Mouse (Mus musculus) olfactory bulb, adult 2 months (tissue): ENCODE results near the gene Cyp4a31. TPM values are rescaled to one million over a fixed set of nuclear protein-coding genes. Genes with fewer than 3 reads are reported as not detected.
"Not testable (repeated sequence)": the region's sequence is repeated elsewhere in the genome, so short reads cannot be mapped to it uniquely, and the experiment has no call there.

Source experiments
- H3K27ac ChIP-seq: fragments of 200-500 bp; 2 replicates; pipeline ENCODE4 v1.5.1; 2012; ENCODE audit warnings: low read depth, low read length; ENCODE audit not compliant: insufficient read depth
- H3K4me1 ChIP-seq: fragments of 200-500 bp; 2 replicates; pipeline ENCODE4 v1.6.1; 2012; ENCODE audit warnings: low read length; ENCODE audit not compliant: control insufficient read depth, insufficient read depth
- H3K4me3 ChIP-seq: fragments of 200-500 bp; 2 replicates; pipeline ENCODE4 v1.5.1; 2012; ENCODE audit warnings: mild to moderate bottlenecking, low read depth, low read length, moderate library complexity; ENCODE audit not compliant: insufficient read depth
- CTCF ChIP-seq: fragments of 200-500 bp; IDR thresholded peaks from 2 replicates; pipeline ENCODE4 v1.5.1; 2012; ENCODE audit warnings: low read depth, mild to moderate bottlenecking, low read length, moderate library complexity; ENCODE audit not compliant: insufficient read depth
- POLR2A ChIP-seq: fragments of 200-500 bp; IDR thresholded peaks from 2 replicates; pipeline ENCODE4 v1.6.1; 2012; ENCODE audit warnings: mild to moderate bottlenecking, low read depth, low read length, moderate library complexity; ENCODE audit not compliant: insufficient read depth
- WGBS: fragments of 180-500 bp; shearing (Covaris S2); methylation state at CpG from one replicate; pipeline ENCODE4 v1.1.7; 2018; 5-methylcytosine and 5-hydroxymethylcytosine counted together
- polyA plus RNA-seq: library from polyadenylated mRNA; stranded (reverse); fragments of >200 nt; gene quantifications from 2 replicates; pipeline ENCODE4 v1.2.4, GENCODE M21; 2012; ENCODE audit warnings: low replicate concordance; ENCODE audit not compliant: missing spikeins, insufficient read depth, insufficient read length

Gene Cyp4a31
- polyA plus RNA-seq, result not detected in 2 replicates

DNA sequence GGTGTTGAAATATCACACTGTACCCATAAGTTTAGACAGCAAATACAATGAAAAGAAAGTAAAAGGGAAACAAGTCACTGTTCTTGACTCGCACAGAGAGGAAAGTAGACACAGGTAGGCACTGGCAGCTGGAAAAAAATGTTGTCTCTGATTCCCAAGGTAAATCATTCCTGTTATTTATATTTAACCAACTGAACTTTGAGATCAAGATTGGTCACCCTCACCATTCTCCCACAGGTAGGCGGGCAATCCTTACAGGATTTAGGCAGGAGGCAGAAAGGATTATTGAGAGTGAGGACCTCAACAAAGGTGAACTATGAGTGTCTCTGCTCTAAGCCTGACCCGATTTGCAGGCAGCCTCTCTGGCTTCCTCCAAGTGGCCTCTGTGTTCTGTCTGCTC is at the start of gene Cyp4a31:
TSS of gene Cyp4a31 (plus strand) at position 249 of the 400 bp plus-strand sequence.
- no peak within 1 kb of the TSS for H3K27ac ChIP-seq
- TF ChIP-seq POLR2A (no peak), CTCF (no peak)
- no peak within 1 kb of the TSS for H3K4me3 ChIP-seq
- 87% methylated on average over 3 of the region's 3 CpGs for WGBS
- no peaks in the 10 kb centered on the region for H3K4me1 ChIP-seq

DNA sequence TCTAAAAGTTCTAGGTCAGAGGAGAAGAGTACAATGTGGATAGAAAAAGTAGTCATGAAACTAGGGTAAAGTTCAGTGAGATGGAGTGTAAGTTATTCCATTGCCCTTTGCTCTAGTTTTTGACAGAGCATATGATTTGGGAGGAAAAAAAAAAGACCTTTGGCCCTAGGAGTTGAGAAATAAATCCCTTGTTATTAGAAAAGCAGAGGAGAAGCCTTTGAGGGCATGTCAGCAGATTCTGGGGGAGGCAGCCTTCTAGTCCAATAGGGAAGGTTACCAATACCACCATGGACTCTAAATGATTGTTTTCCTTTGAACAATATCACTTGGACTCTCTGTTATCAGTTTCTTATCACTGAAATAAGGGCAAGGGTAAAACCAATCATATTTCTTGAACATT is 49.5 kb upstream of the Cyp4a31 start:
- not testable (repeated sequence) for H3K4me3 ChIP-seq, H3K4me1 ChIP-seq, H3K27ac ChIP-seq

DNA sequence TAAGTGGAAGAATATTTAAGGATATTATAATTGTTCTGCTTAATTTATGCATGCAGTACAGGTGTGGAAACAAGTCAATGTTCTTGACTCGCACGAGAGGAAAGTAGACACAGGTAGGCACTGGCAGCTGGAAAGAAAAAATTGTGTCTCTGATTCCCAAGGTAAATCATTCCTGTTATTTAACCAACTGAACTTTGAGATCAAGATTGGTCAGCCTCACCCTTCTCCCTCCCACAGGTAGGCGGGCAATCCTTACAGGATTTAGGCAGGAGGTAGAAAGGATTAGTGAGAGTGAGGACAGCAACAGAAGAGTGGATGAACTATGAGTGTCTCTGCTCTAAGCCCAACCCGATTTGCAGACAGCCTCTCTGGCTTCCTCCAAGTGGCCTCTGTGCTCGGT is 45.4 kb upstream of the Cyp4a31 start, which contains the start of gene Cyp4a10:
TSS of gene Cyp4a10 (plus strand) at position 265 of the 400 bp plus-strand sequence.
- not testable (repeated sequence) for H3K27ac ChIP-seq, H3K4me3 ChIP-seq, H3K4me1 ChIP-seq
- WGBS, result 86% methylated on average over 5 of the region's 5 CpGs

DNA sequence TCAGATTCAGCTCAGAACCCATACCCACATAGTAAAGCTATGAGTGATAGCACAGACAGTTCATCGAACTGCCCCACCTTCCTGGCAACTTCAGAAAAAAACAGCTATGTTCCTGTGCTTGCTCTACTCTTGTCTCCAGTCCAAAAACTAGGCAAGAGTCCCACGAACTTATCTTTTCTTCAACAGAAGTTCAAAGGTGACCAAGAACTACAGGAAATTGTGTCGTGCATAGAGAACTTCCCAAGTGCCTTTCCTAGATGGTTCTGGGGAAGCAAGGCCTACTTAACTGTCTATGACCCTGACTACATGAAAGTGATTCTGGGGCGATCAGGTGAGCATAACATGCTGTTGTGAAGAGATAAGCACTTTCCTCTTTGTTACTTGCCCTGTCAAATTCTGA is 44.0 kb upstream of the Cyp4a31 start:
- TF ChIP-seq POLR2A, result no peak
- no peaks in the 10 kb centered on the region for H3K4me1 ChIP-seq
- WGBS, result 69% methylated on average over 4 of the region's 4 CpGs
- H3K4me3 ChIP-seq, result no peak overlapping the region
- H3K27ac ChIP-seq, result no peak overlapping the region

DNA sequence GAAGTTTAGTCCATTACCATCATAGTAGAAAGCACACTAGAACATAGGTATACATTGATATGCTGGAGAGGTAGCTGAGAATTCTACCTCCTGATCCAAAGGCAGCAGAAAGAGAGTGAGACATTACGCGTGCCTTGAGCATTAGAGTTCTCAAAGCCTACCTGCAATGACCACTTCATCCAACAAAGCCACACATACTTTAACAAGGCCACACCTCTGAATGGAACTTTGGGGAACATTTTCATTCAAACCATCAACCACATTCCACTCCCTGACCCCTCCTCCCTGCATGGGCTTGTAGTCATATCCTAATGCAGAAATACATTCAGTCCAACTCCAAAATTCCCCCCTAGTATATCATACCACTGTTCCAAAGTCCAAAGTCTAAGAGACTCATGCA is 41.7 kb upstream of the Cyp4a31 start:
- 98% methylated on average over 2 of the region's 2 CpGs for WGBS
- H3K4me1 ChIP-seq, result no peaks in the 10 kb centered on the region
- TF ChIP-seq CTCF (no peak), POLR2A (no peak)
- no peak overlapping the region for H3K27ac ChIP-seq
- no peak overlapping the region for H3K4me3 ChIP-seq

DNA sequence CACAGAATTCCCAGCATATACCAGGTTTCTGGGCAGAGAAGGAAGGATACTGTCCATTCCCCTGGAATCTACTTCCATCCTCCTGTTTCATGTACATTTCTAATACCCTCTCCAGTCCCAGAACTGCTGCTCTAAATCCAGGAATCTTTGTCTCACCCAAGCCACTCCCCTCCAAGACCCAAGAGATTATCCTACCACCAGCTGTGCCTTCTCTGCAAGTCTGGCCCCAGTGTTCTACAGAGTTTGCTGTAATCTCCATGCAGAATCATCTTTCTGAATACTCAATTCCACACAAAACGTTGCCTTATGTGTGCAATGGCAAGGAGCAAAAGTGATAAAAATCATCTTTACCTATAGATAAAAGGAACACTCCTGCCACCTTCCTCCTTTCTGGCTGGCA is 18.3 kb upstream of the Cyp4a31 start:
- H3K4me3 ChIP-seq, result no peak overlapping the region
- TF ChIP-seq POLR2A (no peak), CTCF (no peak)
- no peaks in the 10 kb centered on the region for H3K4me1 ChIP-seq
- WGBS, result 37% methylated on average over 1 of the region's 1 CpGs
- H3K27ac ChIP-seq, result no peak overlapping the region

DNA sequence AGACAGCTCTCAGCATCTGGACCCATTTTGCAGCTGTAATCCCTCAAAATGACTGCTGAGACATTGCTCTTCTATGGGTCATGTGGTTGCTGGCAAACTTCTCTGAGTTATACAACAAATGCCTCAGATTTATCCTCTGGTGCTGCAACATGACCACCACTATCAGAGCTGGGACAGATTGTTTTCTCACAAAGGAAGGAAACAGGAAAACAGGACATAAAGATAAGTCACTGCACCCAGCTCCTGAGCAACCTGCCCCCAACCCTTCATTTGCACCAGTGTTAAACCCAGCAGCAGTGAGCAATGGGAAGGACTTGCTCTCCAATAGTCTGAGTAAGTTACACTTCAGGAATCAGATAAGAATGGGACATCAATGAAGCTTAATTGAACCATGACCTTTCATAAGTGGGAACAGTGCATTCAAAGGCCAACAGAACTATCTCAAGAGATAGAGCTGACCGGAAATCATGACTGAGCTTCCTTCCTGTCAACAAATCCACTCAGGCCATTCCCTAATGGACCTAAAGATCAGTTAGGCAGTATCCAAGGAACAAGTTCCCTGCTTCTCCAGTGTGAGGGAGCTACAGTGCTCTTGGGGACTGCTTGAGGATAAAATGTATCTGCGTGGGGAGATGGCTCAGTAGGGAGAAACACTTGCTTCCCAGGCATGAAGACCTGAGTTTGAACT is 17.2 kb upstream of the Cyp4a31 start:
- no peak overlapping the region for H3K4me3 ChIP-seq
- 85% methylated on average over 2 of the region's 2 CpGs for WGBS
- no peak overlapping the region for H3K27ac ChIP-seq
- TF ChIP-seq POLR2A, result no peak
- no peak for TF ChIP-seq CTCF
- no peaks in the 10 kb centered on the region for H3K4me1 ChIP-seq

DNA sequence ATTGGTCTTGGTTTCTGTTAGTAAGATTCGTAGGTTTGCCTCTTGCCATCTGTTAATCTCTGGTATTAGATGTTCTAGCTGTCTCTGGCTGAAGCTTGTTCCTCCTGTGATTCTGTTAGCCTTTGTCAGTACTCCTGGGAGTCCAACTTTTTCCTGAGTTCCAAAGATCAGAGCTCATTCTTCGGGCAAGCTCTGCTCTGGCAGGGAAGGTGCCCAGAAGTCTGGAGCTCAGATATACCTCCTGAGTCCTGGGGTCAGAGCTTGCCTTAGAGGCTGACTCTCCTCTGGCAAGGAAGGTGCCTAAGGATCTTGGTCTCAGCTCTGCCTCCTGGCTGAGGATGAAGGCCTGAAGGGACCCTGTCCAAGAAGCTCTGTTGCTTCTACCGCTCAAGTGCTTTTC is 10.7 kb upstream of the Cyp4a31 start:
- WGBS, result 94% methylated on average over 3 of the region's 3 CpGs
- TF ChIP-seq CTCF, result no peak
- no peak for TF ChIP-seq POLR2A
- H3K4me3 ChIP-seq, result no peak overlapping the region
- H3K27ac ChIP-seq, result no peak overlapping the region
- H3K4me1 ChIP-seq, result no peaks in the 10 kb centered on the region

DNA sequence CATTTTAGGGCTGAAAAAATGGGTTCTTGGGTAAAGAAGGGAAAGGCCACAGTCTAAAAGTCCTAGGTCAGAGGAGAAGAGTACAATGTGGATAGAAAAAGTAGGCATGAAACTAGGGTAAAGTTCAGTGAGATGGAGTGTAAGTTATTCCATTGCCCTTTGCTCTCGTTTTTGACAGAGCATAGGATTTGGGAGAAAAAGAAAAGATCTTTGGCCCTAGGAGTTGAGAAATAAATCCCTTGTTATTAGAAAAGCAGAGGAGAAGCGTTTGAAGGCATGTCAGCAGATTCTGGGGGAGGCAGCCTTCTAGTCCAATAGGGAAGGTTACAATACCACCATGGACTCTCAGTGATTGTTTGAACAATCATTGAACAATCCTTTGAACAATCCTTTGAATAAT is 7.9 kb upstream of the Cyp4a31 start:
- Histone ChIP-seq H3K4me3 (no peak overlapping the region), H3K27ac (no peak overlapping the region), H3K4me1 (no peaks in the 10 kb centered on the region)
- WGBS, result 59% methylated on average over 2 of the region's 2 CpGs
- TF ChIP-seq CTCF (no peak), POLR2A (no peak)
